Mouse (Mus musculus): ENCODE results near the gene Ppp3ca.

Gene Ppp3ca
- long read RNA-seq, experiment 1, full-length matches to known transcripts = 27 of 44 reads
- long read RNA-seq, experiment 1, partial matches to known transcripts = 3 of 44 reads
- long read RNA-seq, experiment 1, other reads (novel, unspliced or antisense) = 14 of 44 reads
- long read RNA-seq, experiment 2, full-length matches to known transcripts = 23 of 47 reads
- long read RNA-seq, experiment 2, partial matches to known transcripts = 10 of 47 reads
- long read RNA-seq, experiment 2, other reads (novel, unspliced or antisense) = 14 of 47 reads

DNA sequence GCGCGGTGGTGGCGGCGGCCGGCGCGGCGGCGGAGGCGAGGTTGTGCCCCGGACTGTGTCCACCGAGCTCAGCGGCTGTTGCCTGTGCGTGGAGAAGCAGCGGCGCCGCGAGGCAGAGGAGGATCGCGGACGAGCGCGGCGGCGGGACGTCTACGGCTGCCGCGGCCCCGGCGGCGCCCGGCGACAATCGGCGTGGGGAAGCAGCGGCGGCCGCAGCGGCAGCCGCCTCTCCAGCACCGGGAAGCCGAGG is at the start of gene Ppp3ca:
TSS of gene Ppp3ca (plus strand) at position 15 of the 250 bp plus-strand sequence.
- intact Hi-C loops (cut with DNase I) = no loop called here

DNA sequence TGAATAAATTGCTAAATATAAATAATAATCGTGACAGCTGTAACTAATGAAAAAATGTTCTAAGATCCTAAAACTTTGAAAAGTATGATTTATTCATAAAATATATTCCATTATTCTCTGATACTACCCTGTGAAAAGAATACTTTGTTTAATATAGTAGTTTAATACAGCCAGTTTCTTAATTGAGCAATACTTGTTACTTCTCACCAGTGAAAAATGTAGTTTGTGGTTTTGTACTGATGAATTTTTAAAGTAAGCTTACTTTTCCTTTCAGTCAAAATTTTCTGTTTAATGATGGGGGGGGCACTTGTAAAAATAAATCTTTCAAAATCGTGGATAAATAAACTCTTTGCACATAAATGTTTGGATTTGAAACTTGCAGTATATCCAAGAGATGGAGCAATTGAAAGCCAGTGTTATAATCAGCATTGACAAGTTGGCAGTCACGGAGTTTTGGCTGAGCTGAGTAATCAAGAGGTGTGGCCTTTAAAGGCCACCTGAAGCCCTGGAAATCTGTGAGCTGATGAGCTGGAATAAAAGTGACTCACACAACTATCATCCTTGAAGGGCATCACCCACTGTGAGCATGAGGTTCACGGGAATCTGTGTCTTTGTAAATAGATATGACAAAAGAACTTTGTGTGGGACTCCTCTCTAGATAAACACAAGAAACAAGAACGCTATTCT is 29.2 kb upstream of the Ppp3ca start:
- intact Hi-C loops (cut with DNase I) = no loop called here

DNA sequence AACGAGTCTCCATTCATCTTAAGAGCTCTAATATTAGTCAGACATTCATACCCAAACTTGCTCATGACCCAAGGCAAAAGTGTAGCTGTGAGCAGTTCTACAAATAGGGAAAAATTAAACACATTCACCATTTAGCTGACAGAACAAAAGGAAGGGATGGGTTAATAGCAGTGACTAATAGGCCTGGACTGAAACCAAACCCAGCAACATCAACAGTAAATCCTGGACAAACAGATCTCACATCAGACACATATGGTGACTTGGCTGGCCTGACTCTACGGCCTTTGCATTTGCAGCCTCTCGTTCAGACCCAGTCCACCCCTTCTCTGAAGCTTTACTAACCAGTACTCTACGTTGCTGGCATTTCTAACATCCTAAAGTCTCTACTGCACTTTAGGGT is 19.0 kb upstream of the Ppp3ca start:
- intact Hi-C loops (cut with DNase I) = no loop called here

DNA sequence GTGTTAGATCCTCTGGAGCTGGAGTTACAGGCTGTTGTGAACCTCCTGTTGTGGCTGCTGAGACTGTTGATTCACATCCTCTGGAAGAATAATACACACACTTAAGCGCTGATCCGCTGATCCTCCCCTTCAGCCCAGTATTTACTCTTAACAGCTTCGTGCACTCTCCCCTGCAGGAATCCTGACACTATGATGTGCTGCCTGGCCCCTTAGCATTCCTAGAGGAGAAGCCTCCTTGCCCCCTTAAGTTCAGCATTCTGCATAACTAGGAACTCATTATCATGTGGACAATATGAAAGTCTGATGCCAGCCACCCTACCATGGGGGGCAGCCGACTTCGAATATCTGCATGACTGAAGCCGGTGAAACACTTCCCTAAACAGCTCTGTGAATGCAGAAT is 18.4 kb upstream of the Ppp3ca start:
- intact Hi-C loops (cut with DNase I) = no loop called here

GRCm38 (mm10) chr3:136656460-136657035 is 13.4 kb upstream of the Ppp3ca start:
- intact Hi-C loops (cut with DNase I) = no loop called here

DNA sequence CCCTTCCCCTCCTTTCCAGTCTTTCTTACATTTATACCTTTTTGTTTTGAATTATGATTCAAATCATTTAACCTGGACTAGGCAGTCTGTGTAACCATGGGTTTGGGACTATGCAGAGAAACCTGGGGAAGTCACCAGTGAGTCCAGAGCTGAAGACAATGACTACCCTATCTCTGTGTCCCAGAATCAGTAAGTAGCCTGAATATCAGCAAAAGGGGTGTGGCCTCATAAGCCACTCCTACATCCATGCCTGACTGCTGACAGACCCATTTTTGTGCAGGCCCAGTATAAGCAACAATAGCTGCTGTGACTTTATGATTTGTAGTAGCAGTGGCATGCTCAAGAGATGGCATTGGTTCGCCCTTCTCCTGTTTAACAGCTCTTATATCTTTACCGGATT is 11.2 kb upstream of the Ppp3ca start:
- intact Hi-C loops (cut with DNase I) = no loop called here

DNA sequence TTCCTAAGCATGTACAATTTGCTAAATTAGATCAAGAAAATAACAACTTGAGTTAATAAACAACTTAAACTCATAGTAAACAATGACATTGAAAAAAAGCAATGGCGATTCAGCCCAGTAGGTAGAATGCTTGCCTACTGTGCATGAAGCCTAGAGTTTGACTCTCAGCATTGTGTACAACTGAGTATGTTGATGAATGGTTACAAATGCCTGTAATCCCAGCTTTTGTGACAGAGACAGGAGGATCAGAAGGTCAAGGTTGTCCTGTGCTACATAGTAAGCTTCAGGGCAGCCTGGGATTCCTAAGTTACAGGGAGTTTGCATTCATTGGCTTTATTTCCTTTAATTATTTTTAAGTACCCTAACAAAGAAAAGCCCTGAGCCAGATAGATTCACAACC is 4.8 kb upstream of the Ppp3ca start:
- intact Hi-C loops (cut with DNase I) = loop anchor here (10.0 kb wide), 1 partner anchor 780 kb away; no protein-coding TSS in a partner anchor

DNA sequence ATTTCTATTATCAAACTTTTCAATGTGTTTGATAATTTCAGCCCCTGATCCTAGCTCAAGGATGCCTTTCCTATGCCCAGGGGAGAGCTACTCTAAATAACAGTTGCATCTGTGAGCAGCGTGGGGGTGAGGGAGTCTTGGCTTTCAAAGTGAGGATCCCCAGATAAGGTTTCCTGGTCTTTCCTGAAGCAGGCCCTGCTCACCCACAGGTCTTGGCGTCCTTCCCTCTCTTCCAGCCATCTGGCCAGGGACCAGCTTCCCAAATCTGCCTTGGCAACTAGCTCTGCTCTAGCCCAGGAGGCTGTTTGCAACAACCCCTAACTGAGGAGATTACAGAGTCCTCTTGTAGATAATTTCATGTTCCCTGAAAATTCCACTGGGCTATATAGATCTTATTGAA is 1.9 kb upstream of the Ppp3ca start:
- intact Hi-C loops (cut with DNase I) = loop anchor here (10.0 kb wide), 1 partner anchor 783 kb away; no protein-coding TSS in a partner anchor

GRCm38 (mm10) chr3:136669231-136670109 is 454 bp upstream of the Ppp3ca start:
- intact Hi-C loops (cut with DNase I) = loop anchor here (10.0 kb wide), 1 partner anchor 785 kb away; no protein-coding TSS in a partner anchor

DNA sequence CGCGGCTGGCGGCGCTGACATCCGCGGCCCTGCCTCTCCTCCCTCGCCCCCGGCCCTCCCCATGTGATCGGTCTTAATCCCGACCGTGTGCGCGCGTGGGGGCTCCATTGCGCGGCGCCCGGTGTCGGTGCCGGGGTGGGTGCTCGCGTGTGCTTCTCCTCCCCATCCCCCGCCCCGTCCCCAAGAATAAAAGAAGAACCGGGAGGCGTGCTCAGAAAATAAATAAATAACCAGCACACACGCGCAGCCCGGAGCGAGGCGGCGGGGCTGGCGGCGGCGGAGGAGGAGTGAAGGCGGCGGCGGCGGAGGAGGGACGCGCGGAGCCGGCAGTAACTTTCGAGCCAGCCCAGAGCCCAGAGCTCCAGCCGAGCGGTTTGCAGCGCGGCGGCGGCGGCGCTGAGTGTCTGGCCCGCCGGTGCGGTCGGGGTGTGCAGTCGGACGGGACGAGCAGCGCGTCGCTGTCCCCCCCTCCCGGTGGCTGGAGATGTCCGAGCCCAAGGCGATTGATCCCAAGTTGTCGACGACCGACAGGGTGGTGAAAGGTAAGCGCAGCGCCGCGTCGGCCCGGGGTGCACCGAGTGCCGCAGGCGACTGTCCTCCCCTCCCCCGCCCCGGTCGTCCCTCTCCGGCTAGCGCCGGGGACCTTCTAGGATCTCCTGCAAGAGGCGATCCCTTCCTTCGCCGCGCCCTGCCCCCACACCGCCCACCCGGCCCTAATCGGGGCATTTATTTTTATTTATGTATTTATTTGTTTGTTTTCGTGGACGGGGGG is 622 bp downstream of the Ppp3ca start:
- intact Hi-C loops (cut with DNase I) = no loop called here

DNA sequence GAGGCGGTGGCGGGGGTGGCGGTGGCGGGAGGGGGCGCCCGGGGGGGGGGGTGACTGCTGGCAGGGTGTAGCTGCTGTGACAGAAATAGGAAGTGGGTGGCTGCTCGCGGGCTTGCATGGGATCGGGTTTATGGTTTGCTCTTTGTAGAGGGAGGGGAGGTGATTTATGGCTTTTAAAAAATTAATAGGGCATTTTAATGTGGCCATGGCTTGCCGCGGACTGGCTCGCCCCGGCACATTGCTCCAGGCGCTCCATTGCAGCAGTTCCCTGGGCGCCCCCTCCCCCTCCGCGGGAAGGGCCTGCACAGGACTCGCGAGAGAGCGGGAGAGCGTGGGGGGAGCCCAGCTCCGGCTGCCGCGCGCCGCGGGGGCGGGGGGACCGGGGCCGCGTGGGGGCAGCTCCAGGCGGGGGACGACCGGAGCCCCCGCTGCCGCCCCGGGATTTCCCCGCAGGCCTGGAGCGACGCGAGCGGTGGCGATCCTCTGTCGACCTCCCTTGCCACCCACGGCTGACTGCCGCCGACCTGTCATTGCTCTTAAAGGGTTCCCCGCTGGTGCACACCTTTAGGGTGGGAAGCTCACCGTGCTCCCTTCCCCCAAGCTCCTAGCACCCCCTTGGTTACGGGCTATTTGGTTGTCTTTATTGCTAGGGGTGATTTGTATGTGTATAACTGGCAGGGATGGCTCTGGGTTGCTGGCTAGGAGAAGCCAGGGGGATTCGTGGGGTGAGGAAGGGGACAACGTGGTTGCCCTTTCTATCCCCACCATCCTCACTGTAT is 1.4 kb downstream of the Ppp3ca start:
- intact Hi-C loops (cut with DNase I) = no loop called here

- intact Hi-C loops (cut with DNase I) = no loop called here
Measured at GRCm38 (mm10) chr3:136671940-136672278, 2.0 kb downstream of the Ppp3ca start.

- intact Hi-C loops (cut with DNase I) = no loop called here
Measured at GRCm38 (mm10) chr3:136672870-136673269, 2.9 kb downstream of the Ppp3ca start.

- intact Hi-C loops (cut with DNase I) = no loop called here
Measured at GRCm38 (mm10) chr3:136673363-136673762, 3.4 kb downstream of the Ppp3ca start.

GRCm38 (mm10) chr3:136674486-136674885 is 4.6 kb downstream of the Ppp3ca start:
- intact Hi-C loops (cut with DNase I) = no loop called here

GRCm38 (mm10) chr3:136676991-136677390 is 7.1 kb downstream of the Ppp3ca start:
- intact Hi-C loops (cut with DNase I) = no loop called here

DNA sequence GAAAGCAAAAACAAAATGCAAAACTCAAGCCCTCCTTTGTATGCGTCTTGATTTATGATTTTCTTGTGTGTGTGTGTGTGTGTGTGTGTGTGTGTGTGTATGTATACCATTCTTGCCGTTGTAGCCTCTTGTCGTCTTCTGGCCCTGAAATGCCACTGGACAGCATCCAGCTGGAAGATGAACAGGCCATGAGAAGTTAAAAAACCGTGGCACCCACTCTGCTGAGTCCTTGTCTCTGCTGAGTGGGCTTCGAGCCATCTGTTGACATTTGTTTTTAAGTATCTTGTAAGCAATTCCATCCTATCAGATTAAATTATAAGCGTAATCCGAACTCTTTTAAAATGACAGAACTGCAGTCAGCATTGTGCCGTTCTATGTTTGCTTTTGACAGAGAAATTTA is 8.5 kb downstream of the Ppp3ca start:
- intact Hi-C loops (cut with DNase I) = no loop called here

GRCm38 (mm10) chr3:136679903-136680491 is 10.1 kb downstream of the Ppp3ca start:
- intact Hi-C loops (cut with DNase I) = no loop called here

GRCm38 (mm10) chr3:136682242-136682641 is 12.3 kb downstream of the Ppp3ca start:
- intact Hi-C loops (cut with DNase I) = no loop called here
